Mouse (Mus musculus) heart, embryonic 15.5 days (tissue): ENCODE data around the gene Nr2c2ap. TPM values are rescaled to one million over a fixed set of nuclear protein-coding genes. Genes with fewer than 3 reads are reported as not detected.

Experiments
- ATAC-seq: fragments of 200-750 bp; cut with Nextera tagmentation; replicated peaks from 2 replicates; pipeline ENCODE4 v1.8.0; 2017; ENCODE audit warnings: low read depth, moderate TSS enrichment; ENCODE audit not compliant: insufficient number of reproducible peaks, insufficient read depth, low FRiP score
- H3K27ac ChIP-seq: fragments of 300-500 bp; sonication (generic); 2 replicates; pipeline ENCODE4 v1.5.1; 2015; ENCODE audit warnings: mild to moderate bottlenecking, inconsistent platforms
- H3K27me3 ChIP-seq: fragments of 300-500 bp; sonication (generic); 2 replicates; pipeline ENCODE4 v1.6.1; 2015; ENCODE audit warnings: inconsistent platforms
- H3K36me3 ChIP-seq: fragments of 300-500 bp; sonication (generic); 2 replicates; pipeline ENCODE4 v1.6.1; 2015; ENCODE audit warnings: mild to moderate bottlenecking, inconsistent platforms
- H3K4me1 ChIP-seq: fragments of 300-500 bp; sonication (generic); replicated peaks from 2 replicates; pipeline ENCODE4 v1.6.1; 2015; ENCODE audit warnings: inconsistent platforms
- H3K4me2 ChIP-seq: fragments of 300-500 bp; sonication (generic); 2 replicates; pipeline ENCODE4 v1.6.1; 2015; ENCODE audit warnings: inconsistent platforms, mild to moderate bottlenecking, moderate library complexity
- H3K4me3 ChIP-seq: fragments of 300-500 bp; sonication (generic); 2 replicates; pipeline ENCODE4 v1.5.1; 2015; ENCODE audit warnings: mild to moderate bottlenecking, inconsistent platforms
- H3K9ac ChIP-seq: fragments of 300-500 bp; sonication (generic); 2 replicates; pipeline ENCODE4 v1.6.1; 2015; ENCODE audit warnings: mild to moderate bottlenecking, inconsistent platforms
- H3K9me3 ChIP-seq: fragments of 300-500 bp; sonication (generic); replicated peaks from 2 replicates; pipeline ENCODE4 v1.6.1; 2016; ENCODE audit warnings: inconsistent platforms
- WGBS: fragments of 180-500 bp; shearing (Covaris S2); methylation state at CpG from one replicate; pipeline ENCODE4 v1.1.7; 2015; ENCODE audit warnings: mixed read lengths; 5-methylcytosine and 5-hydroxymethylcytosine counted together
- polyA plus RNA-seq: library from polyadenylated mRNA; unstranded; fragments of >200 nt; fragmentation: Nextera tagmentation; extraction: Ambion mirVana; gene quantifications from 2 replicates; pipeline ENCODE4 v1.2.1, GENCODE M21; 2015

Gene Nr2c2ap
- polyA plus RNA-seq, 1 experiment from 2014 or later: 29.5 TPM

DNA sequence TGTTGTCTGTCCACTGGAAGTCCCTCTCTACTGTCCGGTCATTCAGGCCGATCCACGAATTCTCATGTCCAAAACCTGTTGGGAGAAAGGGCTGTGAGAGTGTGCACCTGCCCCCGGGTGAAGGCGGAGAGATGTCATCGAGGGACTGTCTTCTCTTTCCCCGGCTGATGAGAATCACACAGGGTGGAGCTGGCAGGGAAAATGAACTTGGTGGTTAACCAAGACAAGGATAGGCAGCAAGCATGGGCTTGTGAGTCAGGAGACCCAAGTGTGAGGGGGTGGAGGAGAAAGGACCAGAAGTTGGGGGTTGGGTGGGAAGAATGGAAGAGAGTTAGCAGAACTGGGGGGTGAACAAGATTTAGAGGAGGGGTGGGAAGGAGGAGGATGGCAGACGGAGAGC is 30.9 kb upstream of the Nr2c2ap start:
- 77% methylated on average over 8 of the region's 8 CpGs for WGBS
- ATAC-seq: no peak

DNA sequence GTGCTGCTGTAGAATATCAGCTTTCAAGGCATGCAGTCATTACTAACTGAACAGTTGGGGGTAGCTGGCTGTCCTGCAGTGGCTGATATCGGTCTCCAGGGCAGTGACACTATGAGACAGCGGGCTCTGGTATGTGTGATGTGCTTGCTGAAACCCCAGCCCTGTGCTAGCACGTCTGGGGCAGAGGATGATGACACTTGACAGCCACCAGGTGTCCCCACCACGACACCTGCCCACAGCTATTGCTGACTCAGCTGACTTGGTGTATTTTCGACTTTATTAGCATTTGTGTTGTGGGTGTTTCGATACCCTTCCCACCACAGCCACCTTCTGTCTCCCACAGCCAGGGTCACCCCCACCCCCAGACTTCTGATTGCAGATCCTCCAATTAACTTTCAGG is 26.6 kb upstream of the Nr2c2ap start:
- 11% methylated on average over 6 of the region's 6 CpGs for WGBS
- no peak overlapping the region for H3K27ac ChIP-seq
- peak; percentile 59; the same call in 1 of the 2 replicates for ATAC-seq
- peaks cover 36% of the 10 kb centered on the region for H3K27me3 ChIP-seq
- no peak overlapping the region for H3K4me2 ChIP-seq
- no peaks in the 10 kb centered on the region for H3K4me1 ChIP-seq
- no peaks in the 10 kb centered on the region for H3K36me3 ChIP-seq
- H3K4me3 ChIP-seq: no peak overlapping the region
- H3K9ac ChIP-seq: no peak overlapping the region
- no peaks in the 10 kb centered on the region for H3K9me3 ChIP-seq

More for the DNA sequence above, 30.9 kb upstream of the Nr2c2ap start:
- H3K36me3 ChIP-seq: no peaks in the 10 kb centered on the region
- no peak overlapping the region for H3K9ac ChIP-seq
- no peaks in the 10 kb centered on the region for H3K4me1 ChIP-seq
- H3K4me3 ChIP-seq: no peak overlapping the region
- H3K9me3 ChIP-seq: no peaks in the 10 kb centered on the region
- H3K27ac ChIP-seq: no peak overlapping the region
- H3K4me2 ChIP-seq: no peak overlapping the region
- peaks cover 23% of the 10 kb centered on the region for H3K27me3 ChIP-seq

DNA sequence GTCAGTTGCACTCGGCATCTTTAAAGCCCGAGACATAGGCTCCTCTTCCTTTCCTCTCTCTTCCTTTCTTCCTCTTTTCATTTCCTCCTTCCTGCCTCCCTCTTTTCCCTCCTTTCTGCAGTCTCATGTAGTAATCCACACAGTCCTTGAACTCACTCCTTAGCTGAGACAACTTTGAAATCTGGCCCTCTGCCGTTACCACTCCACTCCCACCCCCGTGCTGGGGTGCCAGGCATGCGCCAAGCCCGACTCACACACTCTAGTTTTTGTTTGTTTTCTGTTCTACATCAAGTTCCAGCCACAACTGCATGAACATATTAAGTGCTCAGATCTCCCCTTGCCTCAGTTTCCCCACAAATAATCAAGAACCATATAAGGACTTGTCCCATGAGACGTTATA is 26.2 kb upstream of the Nr2c2ap start:
- Histone ChIP-seq H3K9ac (no peak overlapping the region), H3K27ac (no peak overlapping the region), H3K9me3 (no peaks in the 10 kb centered on the region), H3K4me2 (no peak overlapping the region), H3K4me3 (no peak overlapping the region), H3K36me3 (no peaks in the 10 kb centered on the region), H3K4me1 (no peaks in the 10 kb centered on the region), H3K27me3 (peaks cover 40% of the 10 kb centered on the region)
- ATAC-seq: no peak
- 69% methylated on average over 7 of the region's 7 CpGs for WGBS

DNA sequence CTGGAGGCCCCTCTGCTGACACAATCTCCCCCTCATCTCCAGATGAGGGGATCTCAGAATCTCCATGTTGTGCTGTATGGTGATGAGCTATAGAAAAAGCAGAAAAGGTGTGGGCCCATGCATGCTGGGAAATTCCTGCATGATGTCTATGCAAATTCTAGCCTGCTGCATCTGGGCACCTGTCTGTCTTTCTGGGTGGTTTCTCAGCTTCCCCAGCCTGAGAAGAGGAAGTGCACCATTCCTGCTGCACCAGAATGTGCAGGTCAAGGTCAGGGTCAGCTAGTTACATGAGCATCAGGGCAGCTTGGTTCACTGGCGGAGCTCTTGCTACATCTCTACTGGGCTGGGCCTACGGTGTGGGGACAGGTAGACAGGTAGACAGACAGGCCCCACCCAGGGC is 20.7 kb upstream of the Nr2c2ap start:
- WGBS: 86% methylated on average over 2 of the region's 2 CpGs
- Histone ChIP-seq H3K4me2 (no peak overlapping the region), H3K36me3 (no peaks in the 10 kb centered on the region), H3K9me3 (no peaks in the 10 kb centered on the region), H3K4me3 (no peak overlapping the region), H3K4me1 (no peaks in the 10 kb centered on the region; the same call in 1 of the 2 replicates), H3K27ac (no peak overlapping the region), H3K9ac (no peak overlapping the region), H3K27me3 (peaks cover 86% of the 10 kb centered on the region)
- no peak for ATAC-seq

DNA sequence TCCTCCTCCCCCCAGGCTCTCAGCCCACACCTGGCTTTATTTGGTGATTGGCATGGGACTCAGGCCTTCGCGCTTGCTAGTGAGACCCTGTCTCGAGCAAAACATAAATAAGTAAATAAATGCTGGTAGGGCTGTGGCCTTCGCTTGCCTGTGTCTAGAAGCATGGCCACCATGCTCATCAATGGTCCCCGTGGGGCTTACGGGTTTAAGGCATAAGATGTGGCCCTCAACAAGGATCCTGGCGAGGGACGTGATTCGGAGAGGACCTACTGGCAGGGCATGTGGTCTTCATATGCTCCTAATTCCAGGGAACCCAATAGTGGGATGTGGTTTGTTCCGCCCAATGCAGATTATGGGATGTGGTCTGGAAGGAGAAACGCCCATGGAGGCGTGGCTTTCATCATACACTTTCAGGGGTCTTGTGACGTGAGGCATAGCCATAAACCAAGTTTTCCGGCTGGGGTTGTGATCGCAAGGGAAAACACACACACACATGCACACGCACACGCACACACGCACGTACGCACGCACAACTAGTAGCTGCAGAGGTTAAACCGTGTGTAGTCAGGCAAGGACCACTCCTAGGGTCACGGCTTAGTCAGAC is 19.8 kb upstream of the Nr2c2ap start:
- Histone ChIP-seq H3K9me3 (no peaks in the 10 kb centered on the region), H3K9ac (no peak overlapping the region), H3K27ac (no peak overlapping the region), H3K27me3 (peaks cover 89% of the 10 kb centered on the region), H3K36me3 (no peaks in the 10 kb centered on the region), H3K4me2 (no peak overlapping the region), H3K4me1 (no peaks in the 10 kb centered on the region; the same call in 1 of the 2 replicates), H3K4me3 (no peak overlapping the region)
- no peak for ATAC-seq
- WGBS: 46% methylated on average over 23 of the region's 23 CpGs

DNA sequence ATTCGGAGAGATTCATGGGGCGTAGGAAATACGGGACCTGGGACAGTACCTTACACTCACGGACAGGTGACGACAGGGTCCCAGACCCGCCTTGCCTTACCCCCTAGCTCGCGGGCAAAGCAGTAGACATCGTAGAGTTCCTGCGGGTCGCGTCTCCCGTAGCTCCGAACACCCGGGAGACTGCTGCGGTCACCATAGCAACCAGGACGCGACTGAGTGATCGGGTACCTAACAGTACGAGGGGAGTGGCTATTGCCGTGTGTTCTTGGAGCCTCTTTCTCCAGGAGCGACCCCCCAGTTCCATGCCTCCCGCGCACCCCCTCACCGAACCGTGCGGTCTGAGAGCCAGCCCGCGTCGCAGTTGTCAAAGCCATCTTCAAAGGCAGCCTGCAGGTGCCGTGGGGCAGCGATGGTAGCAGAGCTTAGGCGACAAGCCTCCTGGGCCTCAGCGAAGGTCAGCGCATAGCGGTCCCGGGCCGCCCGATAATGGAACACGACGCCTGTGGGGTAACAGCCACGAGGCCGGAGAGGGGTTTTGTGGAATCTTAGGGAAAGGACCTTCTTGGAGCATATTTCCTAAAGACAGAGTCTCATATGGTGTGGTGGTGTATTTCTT is 18.6 kb upstream of the Nr2c2ap start:
- Histone ChIP-seq H3K4me3 (no peak overlapping the region), H3K27me3 (peaks cover 96% of the 10 kb centered on the region), H3K4me2 (no peak overlapping the region), H3K4me1 (no peaks in the 10 kb centered on the region; the same call in 1 of the 2 replicates), H3K36me3 (no peaks in the 10 kb centered on the region), H3K9me3 (no peaks in the 10 kb centered on the region), H3K27ac (no peak overlapping the region), H3K9ac (no peak overlapping the region)
- WGBS: 6% methylated on average over 43 of the region's 43 CpGs
- ATAC-seq: no peak

DNA sequence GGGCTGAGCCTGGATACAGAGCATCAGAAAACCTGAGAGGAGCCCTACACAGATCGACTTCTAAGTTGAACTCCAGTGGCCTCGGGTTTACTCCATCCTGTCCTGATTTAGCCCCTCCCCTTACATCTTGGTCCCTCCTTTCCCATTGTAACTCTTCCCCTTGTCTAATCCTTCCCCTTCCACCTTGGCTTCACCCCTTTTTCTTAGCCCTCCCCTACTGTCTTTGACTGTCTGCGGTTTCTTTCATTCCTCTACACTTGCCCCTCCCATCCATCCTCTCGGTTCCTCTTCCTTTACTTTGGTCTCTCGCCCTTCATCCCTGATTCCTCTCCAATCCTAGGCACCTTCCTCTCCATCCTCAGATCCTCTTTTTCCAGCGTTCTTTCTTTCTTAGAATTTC is 16.6 kb upstream of the Nr2c2ap start:
- 18% methylated on average over 6 of the region's 6 CpGs for WGBS
- no peaks in the 10 kb centered on the region for H3K9me3 ChIP-seq
- H3K36me3 ChIP-seq: no peaks in the 10 kb centered on the region
- no peak overlapping the region for H3K4me2 ChIP-seq
- ATAC-seq: no peak
- no peak overlapping the region for H3K27ac ChIP-seq
- no peak overlapping the region for H3K4me3 ChIP-seq
- no peaks in the 10 kb centered on the region; the same call in 1 of the 2 replicates for H3K4me1 ChIP-seq
- peaks cover 100% of the 10 kb centered on the region for H3K27me3 ChIP-seq
- no peak overlapping the region for H3K9ac ChIP-seq

DNA sequence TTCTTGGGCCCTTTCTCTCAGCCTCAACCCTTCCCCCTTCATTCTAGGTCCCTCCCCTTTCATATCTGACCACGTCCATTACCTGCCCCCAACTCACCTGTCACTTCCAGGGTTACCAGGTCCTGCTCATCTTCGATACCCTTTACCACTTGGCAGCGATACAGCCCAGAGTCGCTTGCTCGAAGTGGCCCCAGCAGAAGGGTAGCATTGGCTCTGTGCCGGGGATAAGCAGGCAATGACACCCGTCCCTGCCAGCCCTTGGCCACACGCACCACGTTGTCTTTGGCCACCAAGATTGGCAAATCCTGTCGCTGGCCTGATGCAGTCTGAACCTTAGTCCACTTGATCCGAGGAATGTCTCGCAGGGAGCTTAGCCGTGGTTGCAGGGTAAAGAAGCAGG is 16.2 kb upstream of the Nr2c2ap start:
- no peak overlapping the region for H3K9ac ChIP-seq
- no peak overlapping the region for H3K27ac ChIP-seq
- no peak for ATAC-seq
- no peak overlapping the region for H3K4me3 ChIP-seq
- 62% methylated on average over 13 of the region's 13 CpGs for WGBS
- H3K4me2 ChIP-seq: no peak overlapping the region
- H3K36me3 ChIP-seq: no peaks in the 10 kb centered on the region
- no peaks in the 10 kb centered on the region; the same call in 1 of the 2 replicates for H3K4me1 ChIP-seq
- no peaks in the 10 kb centered on the region for H3K9me3 ChIP-seq
- H3K27me3 ChIP-seq: peaks cover 100% of the 10 kb centered on the region

DNA sequence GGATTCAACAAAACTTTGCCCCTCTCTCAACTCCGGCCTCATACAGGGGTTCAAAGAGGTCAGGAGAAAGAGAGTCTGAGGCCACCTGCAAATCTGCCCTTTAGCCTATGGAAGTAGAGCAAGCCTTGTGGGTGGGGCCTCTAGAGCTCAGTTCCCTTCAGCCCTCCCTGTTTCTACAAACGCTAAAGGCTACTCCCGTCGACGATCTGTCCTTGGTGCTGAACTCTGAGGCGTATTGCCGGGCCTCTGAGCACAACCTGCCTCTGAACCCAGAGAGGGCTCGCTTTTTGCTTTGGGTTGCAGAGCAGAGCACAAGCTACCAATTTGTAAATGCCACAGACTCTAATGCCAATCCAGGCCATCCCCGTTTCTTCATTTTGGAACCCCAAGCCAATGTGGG is 13.5 kb upstream of the Nr2c2ap start:
- Histone ChIP-seq H3K9me3 (no peaks in the 10 kb centered on the region), H3K4me3 (no peak overlapping the region), H3K9ac (no peak overlapping the region), H3K27ac (no peak overlapping the region), H3K27me3 (peaks cover 97% of the 10 kb centered on the region), H3K4me1 (peaks cover 5% of the 10 kb centered on the region; the same call in 1 of the 2 replicates), H3K4me2 (no peak overlapping the region), H3K36me3 (no peaks in the 10 kb centered on the region)
- no peak for ATAC-seq
- 6% methylated on average over 9 of the region's 9 CpGs for WGBS

DNA sequence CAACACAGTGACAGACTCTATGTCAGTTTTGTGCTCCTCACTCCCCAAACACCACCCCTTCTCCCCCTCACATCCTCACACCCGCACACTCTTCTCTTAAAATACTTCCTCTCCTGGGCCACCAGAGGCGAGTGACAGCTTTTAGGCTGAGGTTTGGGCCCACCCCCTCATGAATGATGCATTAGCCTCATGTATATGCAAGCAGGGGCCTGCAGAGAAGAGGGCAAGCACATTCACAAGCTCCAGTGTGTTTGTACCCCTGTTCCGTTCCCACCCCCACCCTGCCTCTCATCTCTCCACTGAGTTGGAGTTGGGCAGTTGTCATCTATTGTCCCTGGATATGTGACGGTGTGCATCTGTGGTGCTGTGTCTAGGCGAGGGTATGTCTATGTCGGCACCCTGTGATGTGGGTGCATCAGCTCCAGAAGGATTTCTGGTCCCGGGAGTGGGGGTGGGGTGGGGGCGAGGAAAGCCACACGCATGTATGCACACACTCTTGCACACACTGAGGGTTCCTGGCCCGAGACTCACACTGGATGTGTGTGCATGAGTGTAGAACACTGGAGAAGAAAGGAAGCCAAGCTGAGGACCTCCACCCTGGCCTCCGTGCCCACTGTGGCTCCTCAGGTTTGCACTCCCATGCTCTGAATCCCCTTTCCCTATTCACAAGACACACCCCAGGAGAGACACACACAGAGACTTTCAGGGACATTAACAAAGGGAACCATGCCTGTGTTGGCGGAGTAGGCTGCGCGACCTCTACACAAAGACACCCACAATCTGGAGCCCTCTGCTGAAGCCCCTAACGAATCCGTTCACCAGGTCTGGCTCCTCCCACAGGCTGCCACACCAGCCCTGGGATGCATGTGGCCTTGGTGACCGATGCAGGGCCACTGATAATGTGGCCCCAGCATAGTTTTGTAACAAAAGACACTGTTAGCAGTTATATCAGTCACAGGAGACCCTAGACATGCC is 12.1 kb upstream of the Nr2c2ap start:
- Histone ChIP-seq H3K27ac (no peak overlapping the region), H3K9me3 (no peaks in the 10 kb centered on the region), H3K9ac (no peak overlapping the region), H3K4me1 (peaks cover 5% of the 10 kb centered on the region; the same call in 1 of the 2 replicates), H3K4me2 (no peak overlapping the region), H3K36me3 (no peaks in the 10 kb centered on the region), H3K27me3 (peaks cover 87% of the 10 kb centered on the region), H3K4me3 (no peak overlapping the region)
- ATAC-seq: no peak
- WGBS: 18% methylated on average over 17 of the region's 17 CpGs

DNA sequence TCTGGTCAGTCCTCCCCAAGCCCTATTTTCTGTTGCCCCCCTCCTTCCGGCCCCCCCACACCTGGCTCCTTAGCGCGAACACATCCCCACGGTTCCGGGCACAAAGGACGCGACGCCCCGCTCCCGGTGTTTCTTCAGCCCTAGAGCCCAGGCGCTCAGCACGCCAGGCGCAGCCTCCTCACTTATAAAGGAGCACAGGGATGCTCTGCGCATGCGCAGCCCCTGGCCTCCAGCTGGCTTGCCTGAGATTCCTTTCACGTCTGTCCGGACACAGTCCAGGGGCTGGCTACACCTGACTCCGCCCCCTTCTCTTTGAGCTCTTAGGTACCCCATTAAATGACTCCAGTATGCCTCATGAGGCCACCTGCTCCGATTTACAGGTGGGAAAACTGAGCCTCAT is 10.5 kb upstream of the Nr2c2ap start, which contains the start of gene Ncan:
Gene Ncan (minus strand): TSS at position 207 of the 400 bp plus-strand sequence.
- H3K4me3 ChIP-seq: no peak within 1 kb of the TSS
- 0 out of 2 replicates have a peak within 1 kb of the TSS, but pooled peaks have one; percentile 20 for H3K4me2 ChIP-seq

More for the DNA sequence above, 10.5 kb upstream of the Nr2c2ap start, which contains the start of gene Ncan:
- no peak for ATAC-seq
- no peaks in the 10 kb centered on the region for H3K9me3 ChIP-seq
- H3K9ac ChIP-seq: no peak within 1 kb of the TSS
- no peaks in the 10 kb centered on the region for H3K36me3 ChIP-seq
- 3% methylated on average over 19 of the region's 19 CpGs for WGBS
- peaks cover 5% of the 10 kb centered on the region; the same call in 1 of the 2 replicates for H3K4me1 ChIP-seq
- H3K27ac ChIP-seq: no peak within 1 kb of the TSS
- H3K27me3 ChIP-seq: peaks cover 75% of the 10 kb centered on the region
